Mouse (Mus musculus) erythroblast, embryonic 14.5 days (primary cell): Measurements from ENCODE around the gene Rnf115.

ENCODE experiments used
- GATA1 ChIP-seq: IDR thresholded peaks from 2 replicates; pipeline ENCODE4 v1.6.1; 2012; ENCODE audit warnings: low read length, inconsistent platforms, mixed read lengths
- TAL1 ChIP-seq: IDR thresholded peaks from 3 replicates; pipeline ENCODE4 v1.6.1; 2012; ENCODE audit warnings: low read length, inconsistent platforms, mixed read lengths

DNA sequence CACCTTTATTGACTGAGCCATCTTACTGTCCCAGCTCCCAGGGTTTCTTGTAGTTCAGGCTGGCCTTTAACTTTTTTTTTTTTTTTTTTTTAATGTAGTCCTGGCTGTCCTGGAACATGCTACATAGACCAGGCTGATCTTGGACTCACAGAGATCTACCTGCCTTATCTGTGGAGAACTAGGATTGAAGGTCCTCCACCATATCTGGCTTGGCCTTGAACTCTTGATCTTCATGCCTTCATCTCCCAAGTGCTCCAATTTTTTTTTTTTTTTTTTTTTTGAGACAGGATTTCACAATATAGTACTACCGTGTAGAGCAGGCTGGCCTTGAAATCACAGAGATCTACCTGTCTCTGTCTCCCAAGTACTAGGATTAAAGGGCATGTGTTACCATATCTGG is 33.9 kb upstream of the Rnf115 start:
- TF ChIP-seq GATA1 (no peak), TAL1 (no peak)
